Mouse (Mus musculus) hindbrain, postnatal 0 days (tissue): ENCODE measurements at regions not wholly inside any gene's neighbourhood (a gene's known extent, or its start where the extent isn't known, plus 50 kb on each side); places are given as distances from the start of the nearest gene placed in this dataset.
A peak's percentile ranks its signal among the peaks of the same experiment; 100 is the strongest.

Experiments
- ATAC-seq: fragments of 200-750 bp; cut with Nextera tagmentation; 2 replicates; pipeline ENCODE4 v1.8.0; 2017; ENCODE audit warnings: mild to moderate bottlenecking, moderate TSS enrichment, moderate library complexity
- DNase-seq: peaks from one replicate; pipeline ENCODE4 v3.0.0-alpha.2; 2015; ENCODE audit warnings: low spot score
- H3K27ac ChIP-seq: fragments of 300-500 bp; sonication (generic); 2 replicates; pipeline ENCODE4 v1.5.1; 2014; ENCODE audit warnings: mild to moderate bottlenecking
- H3K27me3 ChIP-seq: fragments of 300-500 bp; sonication (generic); 2 replicates; pipeline ENCODE4 v1.6.1; 2014; ENCODE audit warnings: low read length, mixed read lengths; ENCODE audit not compliant: insufficient read depth
- H3K36me3 ChIP-seq: fragments of 300-500 bp; sonication (generic); 2 replicates; pipeline ENCODE4 v1.6.1; 2014; ENCODE audit warnings: low read length, mixed read lengths; ENCODE audit not compliant: insufficient read depth
- H3K4me1 ChIP-seq: fragments of 300-500 bp; sonication (generic); 2 replicates; pipeline ENCODE4 v1.6.1; 2014; ENCODE audit warnings: antibody characterized with exemption, low read length, mixed read lengths; ENCODE audit not compliant: insufficient read depth
- H3K4me2 ChIP-seq: fragments of 300-500 bp; sonication (generic); 2 replicates; pipeline ENCODE4 v1.6.1; 2014; ENCODE audit warnings: low read depth, mild to moderate bottlenecking, low read length, moderate library complexity, mixed read lengths
- H3K4me3 ChIP-seq: fragments of 300-500 bp; sonication (generic); 2 replicates; pipeline ENCODE4 v1.5.1; 2014; ENCODE audit warnings: low read length
- H3K9ac ChIP-seq: fragments of 300-500 bp; sonication (generic); replicated peaks from 2 replicates; pipeline ENCODE4 v1.6.1; 2014; ENCODE audit warnings: mild to moderate bottlenecking, low read length, moderate library complexity, mixed read lengths
- H3K9me3 ChIP-seq: fragments of 300-500 bp; sonication (generic); 2 replicates; pipeline ENCODE4 v1.6.1; 2016; ENCODE audit warnings: low read length, mixed read lengths
- CTCF ChIP-seq: IDR thresholded peaks from 2 replicates; pipeline ENCODE4 v1.5.1; 2016; ENCODE audit warnings: antibody characterized with exemption, control low read depth, low read depth
- WGBS: fragments of 180-500 bp; shearing (Covaris S2); extraction: QIAGEN DNeasy Blood & Tissue Kit; methylation state at CpG from one replicate; pipeline ENCODE4 v1.1.7; 2014; 5-methylcytosine and 5-hydroxymethylcytosine counted together

GRCm38 (mm10) chr5:45957766-45958165 is 100.4 kb upstream of the Lcorl start:
- H3K27ac ChIP-seq = no peak overlapping the region
- H3K4me2 ChIP-seq = no peak overlapping the region
- no peaks in the 10 kb centered on the region for H3K9me3 ChIP-seq
- no peak for DNase-seq
- H3K4me1 ChIP-seq = no peaks in the 10 kb centered on the region
- H3K27me3 ChIP-seq = no peaks in the 10 kb centered on the region
- no peak overlapping the region for H3K9ac ChIP-seq
- ATAC-seq = no peak
- WGBS = 69% methylated on average over 2 of the region's 2 CpGs
- H3K4me3 ChIP-seq = no peak overlapping the region
- TF ChIP-seq CTCF = no peak
- no peaks in the 10 kb centered on the region for H3K36me3 ChIP-seq

GRCm38 (mm10) chr5:45943970-45944369 is 86.6 kb upstream of the Lcorl start:
- DNase-seq (peak; percentile 10), ATAC-seq (0 out of 2 replicates have a peak, but pooled peaks have one; percentile 51)
- Histone ChIP-seq H3K36me3 (no peaks in the 10 kb centered on the region), H3K27me3 (no peaks in the 10 kb centered on the region), H3K9ac (no peak overlapping the region), H3K9me3 (no peaks in the 10 kb centered on the region), H3K4me3 (no peak overlapping the region), H3K27ac (no peak overlapping the region), H3K4me2 (no peak overlapping the region), H3K4me1 (no peaks in the 10 kb centered on the region)
- WGBS = 88% methylated on average over 3 of the region's 3 CpGs
- no peak for TF ChIP-seq CTCF

- DNase-seq = peak; percentile 18
- no peak for TF ChIP-seq CTCF
- Histone ChIP-seq H3K4me2 (no peak overlapping the region), H3K4me3 (no peak overlapping the region), H3K9ac (no peak overlapping the region), H3K4me1 (no peaks in the 10 kb centered on the region), H3K27ac (no peak overlapping the region), H3K9me3 (no peaks in the 10 kb centered on the region), H3K36me3 (no peaks in the 10 kb centered on the region), H3K27me3 (no peaks in the 10 kb centered on the region)
- no peak for ATAC-seq
- whole genome bisulfite sequencing = 42% methylated on average over 4 of the region's 4 CpGs
Observed at GRCm38 (mm10) chr5:45932970-45933369, 75.6 kb upstream of the Lcorl start.

GRCm38 (mm10) chr5:45931252-45931651 is 73.8 kb upstream of the Lcorl start:
- H3K27ac ChIP-seq = no peak overlapping the region
- no peak for TF ChIP-seq CTCF
- DNase-seq = no peak
- H3K9me3 ChIP-seq = no peaks in the 10 kb centered on the region
- H3K4me3 ChIP-seq = no peak overlapping the region
- H3K4me1 ChIP-seq = no peaks in the 10 kb centered on the region
- no peak for ATAC-seq
- 88% methylated on average over 2 of the region's 2 CpGs for WGBS
- H3K4me2 ChIP-seq = no peak overlapping the region
- H3K27me3 ChIP-seq = no peaks in the 10 kb centered on the region
- H3K9ac ChIP-seq = no peak overlapping the region
- H3K36me3 ChIP-seq = no peaks in the 10 kb centered on the region

GRCm38 (mm10) chr5:45925879-45926410 is 68.5 kb upstream of the Lcorl start:
- no peak overlapping the region for H3K9ac ChIP-seq
- H3K27me3 ChIP-seq = no peaks in the 10 kb centered on the region
- no peaks in the 10 kb centered on the region for H3K4me1 ChIP-seq
- no peak overlapping the region for H3K4me2 ChIP-seq
- no peak overlapping the region for H3K27ac ChIP-seq
- no peaks in the 10 kb centered on the region for H3K9me3 ChIP-seq
- peak; percentile 4 for DNase-seq
- no peaks in the 10 kb centered on the region for H3K36me3 ChIP-seq
- no peak for ATAC-seq
- TF ChIP-seq CTCF = no peak
- no peak overlapping the region for H3K4me3 ChIP-seq
- 71% methylated on average over 9 of the region's 9 CpGs for WGBS

GRCm38 (mm10) chr5:45923907-45924594 is 66.6 kb upstream of the Lcorl start:
- no peaks in the 10 kb centered on the region for H3K27me3 ChIP-seq
- H3K27ac ChIP-seq = no peak overlapping the region
- no peaks in the 10 kb centered on the region for H3K9me3 ChIP-seq
- no peak overlapping the region for H3K9ac ChIP-seq
- ATAC-seq = no peak
- no peak for DNase-seq
- no peaks in the 10 kb centered on the region for H3K36me3 ChIP-seq
- no peak for TF ChIP-seq CTCF
- WGBS = 83% methylated on average over 3 of the region's 3 CpGs
- H3K4me3 ChIP-seq = no peak overlapping the region
- H3K4me2 ChIP-seq = no peak overlapping the region
- H3K4me1 ChIP-seq = no peaks in the 10 kb centered on the region
